Mouse (Mus musculus) adrenal gland, postnatal 10 days (tissue): ENCODE measurements around the gene Tmem200c. TPM values are rescaled to one million over a fixed set of nuclear protein-coding genes. Genes with fewer than 3 reads are reported as not detected.

Experiments used
- total RNA-seq, 2 experiments: library from RNA; stranded (reverse); gene quantifications; 2 replicates each; pipeline ENCODE4 v1.2.3; 2021

Gene Tmem200c
- total RNA-seq, 2 experiments from 2014 or later, result 0.78 to 0.94 TPM

Other genes starting within 250 kb of the Tmem200c start
- gene Epb41l3, start 249.1 kb downstream of the Tmem200c start, total RNA-seq, result 10 to 100 TPM; 17.9 to 27.0 TPM